Mouse (Mus musculus): ENCODE measurements around the gene Mmel1. TPM values are rescaled to one million over a fixed set of nuclear protein-coding genes. Genes with fewer than 3 reads are reported as not detected.

Mmel1 gene
- not detected for polyA plus RNA-seq (2014; fragmentation: Illumina TruSeq; extraction: RNeasy Lipid Tissue Mini Kit (QIAGEN cat#74804); ENCODE audit: low read depth, low replicate concordance)

GRCm38 (mm10) chr4:154869440-154869839, at the start of gene Mmel1:
Gene Mmel1 (plus strand): TSS chr4:154869585.

DNA sequence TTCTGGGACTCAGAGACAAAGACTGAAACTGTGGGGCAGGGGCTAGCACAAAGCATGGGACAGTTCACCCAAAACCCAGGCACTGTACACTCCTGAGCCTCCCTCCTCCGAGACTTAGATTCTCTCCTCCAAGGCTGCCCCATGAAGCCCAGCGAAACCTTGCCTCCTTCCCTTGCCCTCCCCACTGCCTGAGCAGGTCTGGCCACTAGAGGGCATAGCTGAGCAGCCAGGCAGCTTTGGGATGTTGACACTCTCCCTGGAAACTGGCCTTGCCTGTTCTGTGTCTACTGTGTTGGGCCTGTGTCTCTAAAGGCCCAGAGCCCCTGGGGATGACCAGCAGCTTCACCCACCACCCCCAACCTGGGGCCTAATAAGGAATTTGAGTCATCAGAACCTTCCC, 32.2 kb upstream of the Mmel1 start, which contains the start of gene Ttc34:
Gene Ttc34, plus strand, starts transcription at position 290 of the 400 bp plus-strand sequence.

GRCm38 (mm10) chr4:154898506-154899446, 29.4 kb downstream of the Mmel1 start, which contains the start of gene Fam213b:
Gene Fam213b (minus strand): TSS chr4:154899135.

GRCm38 (mm10) chr4:154928395-154929087, 59.2 kb downstream of the Mmel1 start, which contains the start of gene Tnfrsf14:
Gene Tnfrsf14 (minus strand): TSS chr4:154928563.

Other genes with a start within 250 kb of the Mmel1 start
- gene Prdm16, start 232.7 kb upstream of the Mmel1 start, polyA plus RNA-seq (2014; fragmentation: Illumina TruSeq; extraction: RNeasy Lipid Tissue Mini Kit (QIAGEN cat#74804); ENCODE audit: low read depth, low replicate concordance), result 2.7 TPM
- not detected for gene Actrt2, start 201.7 kb upstream of the Mmel1 start, polyA plus RNA-seq (2014; fragmentation: Illumina TruSeq; extraction: RNeasy Lipid Tissue Mini Kit (QIAGEN cat#74804); ENCODE audit: low read depth, low replicate concordance)
- not detected for gene Ttc34, start 32.1 kb upstream of the Mmel1 start, polyA plus RNA-seq (2014; fragmentation: Illumina TruSeq; extraction: RNeasy Lipid Tissue Mini Kit (QIAGEN cat#74804); ENCODE audit: low read depth, low replicate concordance)
- 1.5 TPM for gene Fam213b, start 29.6 kb downstream of the Mmel1 start, polyA plus RNA-seq (2014; fragmentation: Illumina TruSeq; extraction: RNeasy Lipid Tissue Mini Kit (QIAGEN cat#74804); ENCODE audit: low read depth, low replicate concordance)
- gene Tnfrsf14, start 59.0 kb downstream of the Mmel1 start, polyA plus RNA-seq (2014; fragmentation: Illumina TruSeq; extraction: RNeasy Lipid Tissue Mini Kit (QIAGEN cat#74804); ENCODE audit: low read depth, low replicate concordance), result not detected
- gene Hes5, start 91.3 kb downstream of the Mmel1 start, polyA plus RNA-seq (2014; fragmentation: Illumina TruSeq; extraction: RNeasy Lipid Tissue Mini Kit (QIAGEN cat#74804); ENCODE audit: low read depth, low replicate concordance), result not detected
- 3.4 TPM for gene Pank4, start 94.5 kb downstream of the Mmel1 start, polyA plus RNA-seq (2014; fragmentation: Illumina TruSeq; extraction: RNeasy Lipid Tissue Mini Kit (QIAGEN cat#74804); ENCODE audit: low read depth, low replicate concordance)
- gene Plch2, start 187.2 kb downstream of the Mmel1 start, polyA plus RNA-seq (2014; fragmentation: Illumina TruSeq; extraction: RNeasy Lipid Tissue Mini Kit (QIAGEN cat#74804); ENCODE audit: low read depth, low replicate concordance), result not detected
- gene Pex10, start 197.4 kb downstream of the Mmel1 start, polyA plus RNA-seq (2014; fragmentation: Illumina TruSeq; extraction: RNeasy Lipid Tissue Mini Kit (QIAGEN cat#74804); ENCODE audit: low read depth, low replicate concordance), result 3.3 TPM
- 312 TPM for gene Rer1, start 216.8 kb downstream of the Mmel1 start, polyA plus RNA-seq (2014; fragmentation: Illumina TruSeq; extraction: RNeasy Lipid Tissue Mini Kit (QIAGEN cat#74804); ENCODE audit: low read depth, low replicate concordance)
- 0.85 TPM for gene Morn1, start 217.0 kb downstream of the Mmel1 start, polyA plus RNA-seq (2014; fragmentation: Illumina TruSeq; extraction: RNeasy Lipid Tissue Mini Kit (QIAGEN cat#74804); ENCODE audit: low read depth, low replicate concordance)